Mouse (Mus musculus): ENCODE measurements around the gene Pdcd7. TPM values are rescaled to one million over a fixed set of nuclear protein-coding genes. Genes with fewer than 3 reads are reported as not detected.
A peak's percentile ranks its signal among the peaks of the same experiment; 100 is the strongest.

Pdcd7 gene
- polyA plus RNA-seq (2012; rRNA removed): 15.3 and 17.2 TPM in 2 replicates

GRCm38 (mm10) chr9:65345854-65346475 is at the start of gene Pdcd7:
Gene Pdcd7, plus strand, starts transcription at chr9:65346104.
- TF ChIP-seq POLR2A (IDR thresholded peaks at IDR 0.05; ENCODE audit: borderline replicate concordance, extremely low read depth, insufficient read depth, insufficient read length, poor library complexity, severe bottlenecking) (peak; percentile 33; the same call in 1 of the 2 replicates), CTCF (IDR thresholded peaks at IDR 0.05; ENCODE audit: borderline replicate concordance, extremely low read depth, insufficient read depth, insufficient read length) (no peak)
- DNase-seq (ENCODE audit: low read depth): peak; percentile 99

DNA sequence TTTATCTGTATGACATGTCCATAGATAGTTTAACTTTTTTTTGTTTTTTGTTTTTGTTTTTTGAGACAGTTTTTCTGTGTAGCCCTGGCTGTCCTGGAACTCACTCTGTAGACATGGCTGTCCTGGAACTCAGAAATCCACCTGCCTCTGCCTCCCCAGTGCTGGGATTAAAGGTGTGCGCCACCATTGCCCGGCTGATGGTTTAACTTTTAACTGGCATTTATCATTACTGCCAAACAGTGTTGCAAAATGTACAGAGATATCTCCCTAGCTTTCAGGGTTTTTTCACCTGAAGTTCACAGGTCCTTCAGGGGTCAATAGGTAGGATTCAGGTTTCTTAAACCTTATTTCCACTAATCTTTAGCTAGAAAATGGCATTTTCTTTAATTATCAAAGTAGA is 48.8 kb upstream of the Pdcd7 start:
- no peak for DNase-seq (ENCODE audit: low read depth)
- TF ChIP-seq POLR2A (IDR thresholded peaks at IDR 0.05; ENCODE audit: borderline replicate concordance, extremely low read depth, insufficient read depth, insufficient read length, poor library complexity, severe bottlenecking) (no peak), CTCF (IDR thresholded peaks at IDR 0.05; ENCODE audit: borderline replicate concordance, extremely low read depth, insufficient read depth, insufficient read length) (no peak)

DNA sequence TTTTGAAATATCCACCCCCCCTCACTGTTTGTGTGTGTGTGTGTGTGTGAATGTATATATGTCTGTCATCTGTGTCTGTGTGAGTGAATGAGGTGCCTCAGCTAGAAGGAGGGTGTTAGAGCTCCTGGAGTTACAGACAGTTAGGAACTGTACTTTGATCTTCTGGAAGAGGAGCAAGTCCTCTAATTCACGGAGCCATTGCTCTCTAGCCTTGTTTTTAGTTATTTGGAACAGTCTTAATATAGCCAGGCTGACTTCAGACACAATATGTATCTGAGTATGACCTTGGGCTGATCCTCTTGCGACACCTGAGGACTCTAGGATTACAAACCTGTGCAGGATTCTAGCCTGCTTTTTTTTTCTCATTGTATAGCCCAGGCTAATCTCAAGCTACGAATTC is 47.1 kb upstream of the Pdcd7 start:
- DNase-seq (ENCODE audit: low read depth): no peak
- TF ChIP-seq CTCF (IDR thresholded peaks at IDR 0.05; ENCODE audit: borderline replicate concordance, extremely low read depth, insufficient read depth, insufficient read length) (no peak), POLR2A (IDR thresholded peaks at IDR 0.05; ENCODE audit: borderline replicate concordance, extremely low read depth, insufficient read depth, insufficient read length, poor library complexity, severe bottlenecking) (no peak)

DNA sequence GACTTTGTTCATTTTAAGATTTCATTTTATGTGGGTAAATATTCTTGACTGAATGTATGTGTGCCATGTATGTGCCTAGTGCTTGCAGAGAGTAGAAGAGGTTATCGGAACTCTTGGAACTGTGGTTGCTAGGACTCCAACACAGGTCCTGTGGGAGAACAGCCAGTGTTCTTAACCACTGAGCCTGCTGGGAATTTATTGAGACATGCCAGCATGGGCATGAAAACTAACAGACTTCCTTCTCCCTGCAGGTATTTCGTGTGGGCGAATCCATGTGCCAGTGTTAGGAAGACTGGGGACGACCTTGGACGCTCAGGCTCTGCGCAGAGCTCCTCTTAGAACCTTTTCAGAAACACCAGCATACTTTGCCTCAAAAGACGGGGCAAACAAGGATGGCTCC is 46.3 kb upstream of the Pdcd7 start:
- no peak for DNase-seq (ENCODE audit: low read depth)
- TF ChIP-seq POLR2A (IDR thresholded peaks at IDR 0.05; ENCODE audit: borderline replicate concordance, extremely low read depth, insufficient read depth, insufficient read length, poor library complexity, severe bottlenecking) (no peak), CTCF (IDR thresholded peaks at IDR 0.05; ENCODE audit: borderline replicate concordance, extremely low read depth, insufficient read depth, insufficient read length) (no peak)

DNA sequence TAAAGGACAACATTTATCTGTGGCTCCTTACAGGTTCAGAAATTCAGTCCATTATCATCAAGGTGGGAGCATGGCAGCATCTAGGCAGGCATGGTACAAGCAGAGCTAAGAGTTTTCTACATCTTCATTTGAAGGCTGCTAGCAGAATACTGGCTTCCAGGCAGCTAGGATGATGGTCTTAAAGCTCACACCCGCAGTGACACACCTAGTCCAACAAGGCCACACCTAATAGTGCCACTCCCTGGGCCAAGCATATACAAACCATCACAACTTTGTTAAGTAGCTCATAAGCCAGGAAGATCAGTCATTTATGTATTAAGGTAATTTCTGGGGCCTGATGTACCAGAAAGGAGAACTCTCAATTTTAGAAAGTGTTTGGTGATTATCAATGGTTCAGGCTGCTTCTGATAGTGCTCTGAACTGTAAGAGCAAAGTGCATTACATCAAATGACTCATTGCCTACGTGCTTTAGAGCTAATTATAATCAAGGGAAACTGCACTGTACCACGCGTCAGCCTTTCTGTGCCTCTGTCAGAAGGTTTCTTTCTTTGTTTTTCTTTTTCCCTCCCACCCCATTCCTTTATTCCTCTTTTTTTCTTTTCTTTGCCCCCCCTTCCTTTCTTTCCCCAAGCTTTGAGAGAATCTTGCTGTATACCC is 43.4 kb upstream of the Pdcd7 start:
- no peak for DNase-seq (ENCODE audit: low read depth)
- TF ChIP-seq CTCF (IDR thresholded peaks at IDR 0.05; ENCODE audit: borderline replicate concordance, extremely low read depth, insufficient read depth, insufficient read length): no peak
- TF ChIP-seq POLR2A (IDR thresholded peaks at IDR 0.05; ENCODE audit: borderline replicate concordance, extremely low read depth, insufficient read depth, insufficient read length, poor library complexity, severe bottlenecking): no peak

- TF ChIP-seq POLR2A (IDR thresholded peaks at IDR 0.05; ENCODE audit: borderline replicate concordance, extremely low read depth, insufficient read depth, insufficient read length, poor library complexity, severe bottlenecking) (no peak), CTCF (IDR thresholded peaks at IDR 0.05; ENCODE audit: borderline replicate concordance, extremely low read depth, insufficient read depth, insufficient read length) (no peak)
- DNase-seq (ENCODE audit: low read depth): no peak
Observed at GRCm38 (mm10) chr9:65303586-65303985, 42.3 kb upstream of the Pdcd7 start.

DNA sequence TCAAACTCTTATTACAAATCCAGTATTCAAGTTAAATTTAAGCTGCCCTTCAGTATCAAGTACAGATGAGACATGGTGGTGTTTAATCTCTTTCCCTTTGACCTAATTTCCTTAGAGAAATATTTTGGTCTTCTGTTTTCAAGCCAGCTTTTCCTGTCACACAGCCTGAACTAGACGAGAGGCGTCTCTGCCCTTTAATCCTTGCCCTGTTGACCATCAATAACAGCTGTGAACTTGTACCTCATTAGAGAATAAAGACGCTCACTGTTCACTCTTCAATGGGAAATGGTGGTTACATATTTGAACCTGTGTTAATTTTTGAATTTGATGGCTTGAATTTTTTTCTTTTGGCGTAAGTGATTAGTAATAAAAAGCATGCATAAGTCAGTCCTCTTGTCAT is 41.6 kb upstream of the Pdcd7 start:
- TF ChIP-seq CTCF (IDR thresholded peaks at IDR 0.05; ENCODE audit: borderline replicate concordance, extremely low read depth, insufficient read depth, insufficient read length): no peak
- no peak for DNase-seq (ENCODE audit: low read depth)

DNA sequence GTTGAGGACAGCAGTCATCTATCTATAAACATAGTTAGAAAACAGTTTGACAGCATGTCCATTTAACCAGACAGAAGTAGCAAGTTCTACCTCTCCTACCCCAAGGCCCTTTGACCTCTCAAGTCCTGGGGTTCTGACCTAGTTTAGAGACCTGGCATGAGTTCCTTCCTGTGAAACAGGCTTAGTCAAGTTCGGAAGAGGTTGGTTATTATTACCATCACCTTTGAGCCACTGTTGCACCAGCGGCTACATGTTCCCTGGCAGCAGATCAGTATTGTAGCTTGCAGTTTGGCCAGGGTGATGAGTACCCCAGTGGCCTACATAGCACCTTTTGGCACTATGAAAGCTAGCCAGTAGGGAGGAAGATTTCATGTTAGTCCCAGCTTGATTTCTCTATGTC is 39.2 kb upstream of the Pdcd7 start:
- DNase-seq (ENCODE audit: low read depth): no peak
- TF ChIP-seq POLR2A (IDR thresholded peaks at IDR 0.05; ENCODE audit: borderline replicate concordance, extremely low read depth, insufficient read depth, insufficient read length, poor library complexity, severe bottlenecking) (no peak), CTCF (IDR thresholded peaks at IDR 0.05; ENCODE audit: borderline replicate concordance, extremely low read depth, insufficient read depth, insufficient read length) (no peak)

- TF ChIP-seq CTCF (IDR thresholded peaks at IDR 0.05; ENCODE audit: borderline replicate concordance, extremely low read depth, insufficient read depth, insufficient read length) (no peak), POLR2A (IDR thresholded peaks at IDR 0.05; ENCODE audit: borderline replicate concordance, extremely low read depth, insufficient read depth, insufficient read length, poor library complexity, severe bottlenecking) (no peak)
- DNase-seq (ENCODE audit: low read depth): no peak
Observed at GRCm38 (mm10) chr9:65308011-65308410, 37.9 kb upstream of the Pdcd7 start.

DNA sequence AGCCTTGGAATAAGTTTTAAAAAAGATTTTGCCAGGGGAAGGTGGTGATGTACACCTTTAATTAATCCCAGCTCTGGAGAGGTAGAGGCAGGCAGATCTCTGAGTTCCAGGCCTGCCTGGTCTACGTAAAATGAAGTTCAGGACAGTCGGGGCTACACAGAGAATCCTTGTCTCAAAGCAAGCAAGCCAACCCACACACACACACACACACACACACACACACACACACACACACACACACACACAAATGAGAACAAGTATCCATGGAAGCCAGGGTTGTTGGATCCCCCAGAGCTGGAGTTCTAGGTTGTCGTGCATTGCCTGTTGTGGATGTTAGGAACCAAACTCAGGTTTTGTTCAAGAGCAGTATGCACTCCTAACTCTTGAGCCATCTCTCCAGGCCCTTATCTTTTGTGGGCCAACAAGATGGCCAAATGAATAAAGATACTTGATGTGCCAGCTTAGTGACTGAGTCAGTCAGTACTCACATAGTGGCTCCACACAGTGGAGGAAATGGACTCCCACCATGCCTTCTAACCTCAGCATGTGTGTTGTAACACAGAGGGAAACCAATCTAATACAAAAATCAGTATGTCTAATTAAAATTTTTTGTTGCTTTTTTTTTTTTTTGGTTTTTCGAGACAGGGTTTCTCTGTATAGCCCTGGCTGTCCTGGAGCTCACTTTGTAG is 33.1 kb upstream of the Pdcd7 start:
- TF ChIP-seq POLR2A (IDR thresholded peaks at IDR 0.05; ENCODE audit: borderline replicate concordance, extremely low read depth, insufficient read depth, insufficient read length, poor library complexity, severe bottlenecking) (no peak), CTCF (IDR thresholded peaks at IDR 0.05; ENCODE audit: borderline replicate concordance, extremely low read depth, insufficient read depth, insufficient read length) (no peak)
- DNase-seq (ENCODE audit: low read depth): no peak

DNA sequence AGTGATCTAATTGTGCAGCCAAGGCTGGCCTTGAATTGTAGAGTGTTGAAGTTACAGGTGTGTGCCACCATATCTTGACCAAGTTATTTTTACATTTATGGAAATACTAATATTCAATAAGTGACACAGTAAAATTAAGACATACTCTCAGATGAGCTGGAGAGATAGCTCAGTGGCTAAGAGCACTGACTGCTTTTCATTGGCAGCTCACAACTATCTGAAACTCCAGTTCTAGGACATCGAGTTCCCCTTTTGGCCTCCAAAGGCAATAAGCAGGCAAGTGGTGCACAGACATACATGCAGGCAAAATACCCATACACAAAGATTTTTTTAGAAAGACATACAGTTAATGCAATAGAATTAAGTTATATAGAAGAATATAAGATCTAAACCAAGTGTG is 32.1 kb upstream of the Pdcd7 start:
- TF ChIP-seq POLR2A (IDR thresholded peaks at IDR 0.05; ENCODE audit: borderline replicate concordance, extremely low read depth, insufficient read depth, insufficient read length, poor library complexity, severe bottlenecking) (no peak), CTCF (IDR thresholded peaks at IDR 0.05; ENCODE audit: borderline replicate concordance, extremely low read depth, insufficient read depth, insufficient read length) (no peak)
- no peak for DNase-seq (ENCODE audit: low read depth)
